Mouse (Mus musculus) layer of hippocampus, adult 9-11 months (tissue): ENCODE measurements around the gene P4htm.

Source experiments
- DNase-seq: peaks from one replicate; pipeline ENCODE4 v3.0.0; 2022

Gene P4htm

GRCm38 (mm10) chr9:108540846-108541245 is 56.6 kb downstream of the P4htm start:
- DNase-seq, result no peak

- no peak for DNase-seq
Measured at GRCm38 (mm10) chr9:108531496-108531895, 66.0 kb downstream of the P4htm start.

GRCm38 (mm10) chr9:108530954-108531353 is 66.5 kb downstream of the P4htm start:
- DNase-seq, result no peak
